Mouse (Mus musculus) CD8-positive naive resting alpha-beta T cell, adult 57 days (primary cell): ENCODE data around the gene Olfr161. TPM values are rescaled to one million over a fixed set of nuclear protein-coding genes. Genes with fewer than 3 reads are reported as not detected.

Experiments
- total RNA-seq: library from RNA; stranded (reverse); gene quantifications from one replicate; pipeline ENCODE4 v1.2.4, GENCODE M21; 2023

Olfr161 gene
- total RNA-seq, result not detected

DNA sequence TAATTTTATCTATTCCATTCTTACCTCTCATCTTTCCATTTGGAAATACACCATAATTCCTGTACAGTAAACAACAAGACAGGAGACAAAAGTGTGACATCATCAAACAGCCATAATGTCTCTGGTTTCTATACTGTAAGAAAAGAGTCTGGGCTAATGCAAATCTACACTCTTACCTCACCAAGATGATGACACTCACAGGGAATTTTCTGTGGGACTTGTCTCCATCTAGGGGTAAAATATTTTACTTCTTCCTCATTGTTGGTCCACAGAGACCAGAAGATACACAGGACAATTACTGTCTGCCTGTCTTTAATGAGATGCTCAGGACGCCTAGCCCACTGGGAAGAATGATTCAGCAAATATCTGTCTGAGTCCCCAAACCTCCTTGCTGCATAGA lies at the start of gene Olfr161:
Gene Olfr161, plus strand, starts transcription at position 352 of the 400 bp plus-strand sequence.

Other genes with a start within 250 kb of the Olfr161 start
- gene Mefv, start 127.1 kb downstream of the Olfr161 start, total RNA-seq, result not detected
- 47.2 TPM for gene Zfp263, start 153.1 kb downstream of the Olfr161 start, total RNA-seq
- not detected for gene Olfr15, start 239.8 kb downstream of the Olfr161 start, total RNA-seq